ENCODE assay signal across 11 mouse cellular contexts in the genomic region with DNA sequence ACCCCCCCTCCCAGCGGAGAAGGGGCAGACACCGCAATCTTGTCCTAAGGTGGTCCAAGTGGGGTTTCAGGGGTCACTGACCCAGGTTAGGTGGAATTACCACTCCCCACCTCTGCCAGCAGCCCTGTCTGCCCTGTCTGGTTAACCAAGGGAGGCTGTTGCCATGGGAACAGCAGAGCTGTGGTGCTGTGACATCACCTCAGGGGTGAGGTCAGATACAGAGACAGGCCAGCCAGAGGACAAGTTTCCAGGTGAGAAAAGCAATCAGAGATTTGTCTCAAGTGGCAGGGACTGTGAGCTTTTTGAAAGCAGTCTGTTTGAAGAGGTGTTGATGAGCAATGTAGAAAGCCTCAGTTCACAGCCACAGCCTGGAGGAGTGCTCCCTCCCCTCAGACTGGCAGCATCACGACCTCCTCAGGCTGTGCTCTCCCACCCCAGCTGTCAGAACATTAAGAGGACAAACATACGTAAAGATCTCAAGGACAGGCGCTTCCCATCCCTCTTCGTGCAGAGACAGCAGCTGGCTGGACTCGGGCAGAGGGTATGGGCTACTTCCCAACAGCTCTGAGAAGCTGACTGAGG. TPM values are rescaled to one million over a fixed set of nuclear protein-coding genes. Genes with fewer than 3 reads are reported as not detected.
A peak's percentile ranks its signal among the peaks of the same experiment; 100 is the strongest.
DNase-seq lines count a peak whose midpoint lies in the region; ATAC-seq lines count a peak whose summit lies in the region.
"Had no signal": no experiment of that assay in that cellular context is flagged by ENCODE, and none has a peak within 500 bp of the region (broad histone marks: within the 10 kb centered on the region; RNA-seq: fewer than 3 reads in every experiment).

A gene (minus strand): TSS at position 101 of the 582 bp plus-strand sequence.

- ATAC-seq in inflammation-experienced regulatory T-cells, adult 6 months: peak; percentile 39

- peak; percentile 43 for DNase-seq in kidney, postnatal 10 days
- no peak for DNase-seq in kidney, adult 18-20 months
- peak; percentile 57 for DNase-seq in embryo, embryonic 10.5 days (ENCODE audit: low spot score)
- DNase-seq in neural tube, embryonic 10.5 days (ENCODE audit: extremely low spot score, low spot score): peak; percentile 39
- DNase-seq in heart, adult 11 months: no peak
- DNase-seq in ovary, adult 18-20 months (ENCODE audit: low spot score): no peak
- DNase-seq in gastrocnemius, postnatal 25 days: no peak
- DNase-seq: cerebellum, adult 8-10 months; thymus, adult 18-20 months had no signal

RNA-seq across cellular contexts. Expression of the gene that starts here (rescaled TPM):
- polyA plus RNA-seq in inflammation-experienced regulatory T-cells, adult 6 months (2017; shearing (Covaris generic)): under 1 TPM in 2 of 3 experiments, not detected in 1; 0.28 to 0.29 TPM
- 1 to 10 TPM in 1 of 2 experiments, under 1 TPM in 1; 0.99 to 1.0 TPM for total RNA-seq in gastrocnemius, postnatal 25 days (2021)
- total RNA-seq: MEL had no signal

Comparison
In these comparisons a context has a peak if more than half of its experiments do, and no peak if none do; other contexts are left out.
1. DNase-seq: peak in kidney, postnatal 10 days (single experiment), embryo, embryonic 10.5 days (single experiment) and neural tube, embryonic 10.5 days (single experiment); none in kidney, adult 18-20 months (single experiment), heart, adult 11 months (single experiment), ovary, adult 18-20 months (single experiment) and gastrocnemius, postnatal 25 days (single experiment).
2. Peak in ATAC-seq in inflammation-experienced regulatory T-cells, adult 6 months; RNA of the gene not detected or under 1 TPM.